Mouse (Mus musculus): Measurements from ENCODE around the gene Nit2.

DNA sequence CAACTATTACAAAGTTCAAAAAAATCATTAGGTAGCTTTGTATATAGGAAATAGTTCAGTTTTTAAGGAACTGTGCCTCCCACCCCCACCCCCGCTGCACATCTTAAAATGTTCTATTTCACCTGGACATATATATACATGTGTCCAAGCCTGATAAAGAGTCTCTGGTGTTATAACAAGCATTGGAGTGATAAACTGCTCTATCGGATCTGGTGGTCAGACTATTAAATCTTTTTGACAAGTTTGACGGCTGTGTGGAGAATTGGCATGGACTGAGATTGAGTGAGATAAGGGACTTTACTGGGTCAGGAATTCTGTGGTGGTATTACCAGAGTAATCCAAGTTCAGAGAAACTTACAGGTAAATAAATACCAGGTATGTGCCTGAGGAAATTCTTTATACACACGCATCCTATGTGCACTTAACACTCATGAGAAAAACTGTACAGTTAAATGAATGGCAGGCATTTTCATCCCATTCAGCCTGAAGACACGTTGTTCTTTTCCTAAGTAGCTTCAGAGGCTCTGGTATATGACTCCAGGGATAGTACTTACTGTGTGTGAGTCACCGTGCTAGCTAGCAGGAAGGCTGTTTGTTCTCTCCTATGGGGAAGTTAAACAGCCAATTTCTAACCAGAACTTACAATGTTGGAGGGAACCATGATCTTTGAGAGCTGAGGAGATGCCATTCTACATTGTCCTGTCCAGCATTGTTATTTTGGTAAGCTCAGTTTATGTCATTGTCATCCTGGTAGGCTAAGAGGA lies 44.3 kb downstream of the Nit2 start:
- TF ChIP-seq CTCF (IDR thresholded peaks at IDR 0.05; ENCODE audit: borderline replicate concordance, control insufficient read depth, extremely low read depth, insufficient read depth, low read length, poor library complexity) (no peak), POLR2A (IDR thresholded peaks at IDR 0.05; ENCODE audit: control insufficient read depth, extremely low read depth, insufficient read depth, low read length, poor library complexity) (no peak)
